8 mouse cellular contexts compared by ENCODE assay signal in the genomic region with DNA sequence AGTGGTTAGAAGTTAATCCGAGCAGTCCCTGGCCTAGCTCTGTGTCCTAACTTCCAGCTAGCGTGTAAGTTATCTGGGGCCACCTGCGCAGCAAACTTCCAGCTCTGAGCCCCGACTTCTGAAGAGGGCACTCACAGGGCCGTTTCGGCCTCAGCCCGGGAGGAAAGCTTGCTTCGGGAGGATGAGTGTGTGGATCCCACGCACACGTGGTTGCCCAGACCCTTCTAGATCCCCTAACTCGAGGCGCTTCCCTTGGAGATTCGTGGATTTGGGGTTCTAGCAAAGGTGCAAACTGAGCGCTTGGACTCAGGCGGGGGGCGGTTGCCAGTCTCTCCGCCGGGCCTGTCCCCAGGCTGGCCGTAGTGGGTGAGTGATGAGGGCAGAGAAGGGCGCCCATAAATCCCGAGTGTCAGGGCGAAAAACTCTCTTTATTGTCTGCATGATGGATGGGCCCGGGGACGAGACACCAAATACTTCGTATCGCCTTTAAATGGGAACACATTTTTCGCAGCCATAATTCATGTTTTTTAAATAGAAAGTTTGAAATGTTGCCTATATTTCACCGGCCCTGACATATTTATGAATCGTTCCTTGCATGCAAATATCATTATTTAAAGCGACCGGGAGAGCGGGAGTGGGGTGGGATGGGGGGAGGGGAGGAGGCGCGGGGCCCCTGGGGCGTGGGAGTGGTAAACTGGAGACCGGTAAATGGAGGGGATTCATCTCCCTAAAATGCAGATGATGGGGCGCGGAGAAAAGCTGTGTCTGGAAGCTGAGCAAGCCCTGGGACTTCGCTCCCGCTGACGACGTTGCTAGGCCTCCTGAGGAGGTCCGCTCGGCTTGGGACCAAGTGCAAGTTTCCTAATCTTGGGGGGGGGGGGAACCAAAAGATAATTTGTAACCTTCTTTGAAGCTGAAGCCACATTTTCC. TPM values are rescaled to one million over a fixed set of nuclear protein-coding genes. Genes with fewer than 3 reads are reported as not detected.
DNase-seq lines count a peak whose midpoint lies in the region; ATAC-seq lines count a peak whose summit lies in the region.

No protein-coding gene starts in this region.

- no peak for DNase-seq in heart, postnatal 10 days
- DNase-seq in embryo, embryonic 11.5 days (ENCODE audit: low read depth, low spot score), result peak; percentile 64
- peak; percentile 54 for DNase-seq in liver, embryonic 11.5 days (ENCODE audit: low spot score)
- peak; percentile 75 for DNase-seq in neural tube, embryonic 11.5 days (ENCODE audit: low spot score)
- no peak for DNase-seq in cerebellum, postnatal 4 days (ENCODE audit: low spot score in 2 of 2)
- no peak for DNase-seq in layer of hippocampus, adult 18-20 months (ENCODE audit: low spot score in 2 of 2)

- WGBS in heart, embryonic 12.5 days, result 3% methylated on average over 44 of the region's 44 CpGs
- 5% methylated on average over 44 of the region's 44 CpGs for WGBS in hindbrain, embryonic 15.5 days
- WGBS in liver, embryonic 11.5 days, result 4% methylated on average over 44 of the region's 44 CpGs
- WGBS in neural tube, embryonic 11.5 days, result under 1% methylated on average over 44 of the region's 44 CpGs

- intact Hi-C loops in heart, postnatal 10 days (cut with DNase I), result no loop called here

- no peaks in the 10 kb centered on the region for H3K36me3 ChIP-seq in heart, embryonic 12.5 days
- H3K36me3 ChIP-seq in hindbrain, embryonic 15.5 days, result no peaks in the 10 kb centered on the region
- H3K36me3 ChIP-seq in liver, embryonic 11.5 days (ENCODE audit: control insufficient read depth, insufficient read depth, low read length), result no peaks in the 10 kb centered on the region
- no peaks in the 10 kb centered on the region for H3K36me3 ChIP-seq in neural tube, embryonic 11.5 days (ENCODE audit: control insufficient read depth, insufficient read depth, low read length)

- ATAC-seq in heart, embryonic 12.5 days (ENCODE audit: insufficient number of reproducible peaks, low FRiP score), result no peak
- no peak for ATAC-seq in hindbrain, embryonic 15.5 days (ENCODE audit: low FRiP score, low read depth)
- ATAC-seq in liver, embryonic 11.5 days (replicated peaks; ENCODE audit: low FRiP score), result no peak
- 0 out of 2 replicates have a peak, but pooled peaks have one; percentile 35 for ATAC-seq in neural tube, embryonic 11.5 days (ENCODE audit: insufficient read depth, low FRiP score, low TSS enrichment)

- peaks cover 54% of the 10 kb centered on the region for H3K27me3 ChIP-seq in heart, embryonic 12.5 days (replicated peaks)
- peaks cover 17% of the 10 kb centered on the region for H3K27me3 ChIP-seq in hindbrain, embryonic 15.5 days
- peaks cover 72% of the 10 kb centered on the region for H3K27me3 ChIP-seq in liver, embryonic 11.5 days (replicated peaks; ENCODE audit: control insufficient read depth, insufficient read depth, low read length)
- no peaks in the 10 kb centered on the region for H3K27me3 ChIP-seq in neural tube, embryonic 11.5 days (ENCODE audit: control insufficient read depth, insufficient read depth, low read length)

- no peaks in the 10 kb centered on the region for H3K9me3 ChIP-seq in heart, embryonic 12.5 days (replicated peaks)
- H3K9me3 ChIP-seq in hindbrain, embryonic 15.5 days, result no peaks in the 10 kb centered on the region
- no peaks in the 10 kb centered on the region for H3K9me3 ChIP-seq in liver, embryonic 11.5 days (ENCODE audit: control insufficient read depth, low read length)
- H3K9me3 ChIP-seq in neural tube, embryonic 11.5 days (ENCODE audit: control insufficient read depth, low read length), result no peaks in the 10 kb centered on the region

- H3K4me1 ChIP-seq in heart, embryonic 12.5 days (replicated peaks), result peaks cover 40% of the 10 kb centered on the region
- H3K4me1 ChIP-seq in hindbrain, embryonic 15.5 days (replicated peaks), result peaks cover 41% of the 10 kb centered on the region
- H3K4me1 ChIP-seq in liver, embryonic 11.5 days (replicated peaks; ENCODE audit: control insufficient read depth, insufficient read depth, low read length), result peaks cover 17% of the 10 kb centered on the region
- peaks cover 30% of the 10 kb centered on the region for H3K4me1 ChIP-seq in neural tube, embryonic 11.5 days (ENCODE audit: control insufficient read depth, insufficient read depth, low read length)

- H3K27ac ChIP-seq in heart, embryonic 12.5 days (ENCODE audit: poor library complexity, severe bottlenecking), result no peak overlapping the region
- H3K27ac ChIP-seq in hindbrain, embryonic 15.5 days (replicated peaks), result peak overlapping the region; percentile 67
- H3K27ac ChIP-seq in liver, embryonic 11.5 days (ENCODE audit: low read depth, low read length), result no peak overlapping the region
- peak overlapping the region; percentile 87 for H3K27ac ChIP-seq in neural tube, embryonic 11.5 days (ENCODE audit: low read depth, low read length)

- 0 out of 2 replicates have a peak overlapping the region, but pooled peaks have one; percentile 39 for H3K9ac ChIP-seq in heart, embryonic 12.5 days
- H3K9ac ChIP-seq in hindbrain, embryonic 15.5 days, result peak overlapping the region; percentile 46; the same call in 1 of the 2 replicates
- H3K9ac ChIP-seq in liver, embryonic 11.5 days (ENCODE audit: low read depth, low read length), result no peak overlapping the region
- H3K9ac ChIP-seq in neural tube, embryonic 11.5 days (ENCODE audit: low read length), result peak overlapping the region; percentile 77

- H3K4me2 ChIP-seq in heart, embryonic 12.5 days, result peak overlapping the region; percentile 91
- H3K4me2 ChIP-seq in hindbrain, embryonic 15.5 days, result peak overlapping the region; percentile 85
- peak overlapping the region; percentile 96 for H3K4me2 ChIP-seq in liver, embryonic 11.5 days
- peak overlapping the region; percentile 74 for H3K4me2 ChIP-seq in neural tube, embryonic 11.5 days (ENCODE audit: low read depth)

- peak overlapping the region; percentile 57 for H3K4me3 ChIP-seq in heart, embryonic 12.5 days
- H3K4me3 ChIP-seq in hindbrain, embryonic 15.5 days, result peak overlapping the region; percentile 53
- peak overlapping the region; percentile 58 for H3K4me3 ChIP-seq in liver, embryonic 11.5 days (ENCODE audit: low read depth, low read length)
- H3K4me3 ChIP-seq in neural tube, embryonic 11.5 days (ENCODE audit: low read depth, low read length), result peak overlapping the region; percentile 75

RNA-seq across cellular contexts. Expression of gene Zfp503, which starts 4.9 kb away (rescaled TPM):
- polyA plus RNA-seq in heart, embryonic 12.5 days (2016; fragmentation: Nextera tagmentation; extraction: Ambion mirVana), result 4.7 and 5.6 TPM in 2 replicates
- 1 to 10 TPM; 2.4 to 3.3 TPM for total RNA-seq in heart, postnatal 10 days (2021)
- 11.0 and 13.7 TPM in 2 replicates for polyA plus RNA-seq in hindbrain, embryonic 15.5 days (2015; fragmentation: Nextera tagmentation; extraction: Ambion mirVana)
- polyA plus RNA-seq in liver, embryonic 11.5 days (2014; fragmentation: Nextera tagmentation; extraction: Ambion mirVana), result 3.1 and 4.1 TPM in 2 replicates
- 13.3 and 17.1 TPM in 2 replicates for polyA plus RNA-seq in neural tube, embryonic 11.5 days (2014; fragmentation: Nextera tagmentation; extraction: Ambion mirVana)
- total RNA-seq in layer of hippocampus, adult 18-20 months (2021), result 1 to 10 TPM; 3.6 to 4.1 TPM

RNA-seq across cellular contexts. Expression of gene Lrmda, which starts 25.2 kb away (rescaled TPM):
- polyA plus RNA-seq in heart, embryonic 12.5 days (2016; fragmentation: Nextera tagmentation; extraction: Ambion mirVana), result 1.0 and 1.3 TPM in 2 replicates
- 1 to 10 TPM; 1.1 to 2.1 TPM for total RNA-seq in heart, postnatal 10 days (2021)
- 0.23 and 0.37 TPM in 2 replicates for polyA plus RNA-seq in hindbrain, embryonic 15.5 days (2015; fragmentation: Nextera tagmentation; extraction: Ambion mirVana)
- polyA plus RNA-seq in liver, embryonic 11.5 days (2014; fragmentation: Nextera tagmentation; extraction: Ambion mirVana), result 0.30 and 0.53 TPM in 2 replicates
- polyA plus RNA-seq in neural tube, embryonic 11.5 days (2014; fragmentation: Nextera tagmentation; extraction: Ambion mirVana), result 0.66 TPM in 1 of 2 replicates, not detected in the other
- 1 to 10 TPM; 1.1 to 1.3 TPM for total RNA-seq in layer of hippocampus, adult 18-20 months (2021)

Comparison
In these comparisons a context has a peak if more than half of its experiments do, and no peak if none do; other contexts are left out.
1. H3K27ac ChIP-seq: peak in hindbrain, embryonic 15.5 days (single experiment) and neural tube, embryonic 11.5 days (single experiment); none in heart, embryonic 12.5 days (single experiment) and liver, embryonic 11.5 days (single experiment).
2. DNase-seq: peak in embryo, embryonic 11.5 days (single experiment), liver, embryonic 11.5 days (single experiment) and neural tube, embryonic 11.5 days (single experiment); none in heart, postnatal 10 days (0 of 2), cerebellum, postnatal 4 days (0 of 2) and layer of hippocampus, adult 18-20 months (0 of 2).
3. Peak in every context shown above with its lines, with median percentiles within 50 percentile points of each other: H3K4me2 ChIP-seq and H3K4me3 ChIP-seq.